ENCODE assay signal across 9 mouse cellular contexts in genomic region chr11:78097077-78097476, GRCm38 (mm10). TPM values are rescaled to one million over a fixed set of nuclear protein-coding genes. Genes with fewer than 3 reads are reported as not detected.
DNase-seq lines count a peak whose midpoint lies in the region; ATAC-seq lines count a peak whose summit lies in the region.
"Had no signal": no experiment of that assay in that cellular context is flagged by ENCODE, and none has a peak within 500 bp of the region (broad histone marks: within the 10 kb centered on the region; RNA-seq: fewer than 3 reads in every experiment).

No protein-coding gene starts in this region.

- H3K27ac ChIP-seq in kidney, embryonic 16.5 days (ENCODE audit: low read length) = no peak overlapping the region
- H3K27ac ChIP-seq in embryonic facial prominence, embryonic 14.5 days (replicated peaks; ENCODE audit: low read depth, low read length) = no peak overlapping the region
- H3K27ac ChIP-seq in hindbrain, embryonic 16.5 days (ENCODE audit: low read depth, low read length) = no peak overlapping the region
- no peak overlapping the region for H3K27ac ChIP-seq in neural tube, embryonic 12.5 days

- no peak for DNase-seq in kidney, postnatal 10 days
- no peak for DNase-seq in embryonic facial prominence, embryonic 14.5 days (ENCODE audit: low spot score)
- no peak for DNase-seq in thymus, postnatal 10 days (ENCODE audit: low spot score in 2 of 2)
- no peak for DNase-seq in spleen, postnatal 14 days (ENCODE audit: low spot score in 2 of 2)
- DNase-seq in adrenal gland, adult (ENCODE audit: inconsistent age in 2 of 2, low spot score in 1 of 2) = no peak
- DNase-seq: kidney, adult 11 months had no signal

- H3K4me3 ChIP-seq in kidney, embryonic 16.5 days (ENCODE audit: low read length) = 0 out of 2 replicates have a peak overlapping the region, but pooled peaks have one; percentile 7
- no peak overlapping the region for H3K4me3 ChIP-seq in embryonic facial prominence, embryonic 14.5 days (ENCODE audit: low read depth, low read length)
- H3K4me3 ChIP-seq in hindbrain, embryonic 16.5 days (ENCODE audit: low read length) = peak overlapping the region; percentile 21; the same call in 1 of the 2 replicates
- H3K4me3 ChIP-seq in neural tube, embryonic 12.5 days = no peak overlapping the region

- ATAC-seq in kidney, embryonic 16.5 days (ENCODE audit: low FRiP score, low TSS enrichment) = no peak
- no peak for ATAC-seq in embryonic facial prominence, embryonic 14.5 days (ENCODE audit: low read depth)
- ATAC-seq in hindbrain, embryonic 16.5 days = no peak
- ATAC-seq in neural tube, embryonic 12.5 days (ENCODE audit: low FRiP score, low read depth) = no peak

- peak overlapping the region; percentile 17; the same call in 1 of the 2 replicates for H3K9ac ChIP-seq in kidney, embryonic 16.5 days (replicated peaks; ENCODE audit: low read length)
- peak overlapping the region; percentile 7; the same call in 1 of the 2 replicates for H3K9ac ChIP-seq in embryonic facial prominence, embryonic 14.5 days (ENCODE audit: low read depth, low read length)
- peak overlapping the region; percentile 24 for H3K9ac ChIP-seq in hindbrain, embryonic 16.5 days (ENCODE audit: low read depth, low read length)
- 0 out of 2 replicates have a peak overlapping the region, but pooled peaks have one; percentile 33 for H3K9ac ChIP-seq in neural tube, embryonic 12.5 days

- 0 out of 2 replicates have a peak overlapping the region, but pooled peaks have one; percentile 2 for H3K4me2 ChIP-seq in kidney, embryonic 16.5 days (replicated peaks; ENCODE audit: low read depth, low read length)
- H3K4me2 ChIP-seq in embryonic facial prominence, embryonic 14.5 days (ENCODE audit: low read depth, low read length) = peak overlapping the region; percentile 31
- peak overlapping the region; percentile 61 for H3K4me2 ChIP-seq in hindbrain, embryonic 16.5 days (ENCODE audit: low read length)
- H3K4me2 ChIP-seq in neural tube, embryonic 12.5 days (replicated peaks) = peak overlapping the region; percentile 81

- H3K4me1 ChIP-seq in kidney, embryonic 16.5 days (ENCODE audit: insufficient read depth, low read length) = peaks cover 25% of the 10 kb centered on the region
- peaks cover 7% of the 10 kb centered on the region; the same call in 1 of the 2 replicates for H3K4me1 ChIP-seq in embryonic facial prominence, embryonic 14.5 days (ENCODE audit: control insufficient read depth, insufficient read depth, low read length)
- H3K4me1 ChIP-seq in hindbrain, embryonic 16.5 days (ENCODE audit: control insufficient read depth, insufficient read depth, low read depth, low read length) = peaks cover 16% of the 10 kb centered on the region
- H3K4me1 ChIP-seq in neural tube, embryonic 12.5 days = peaks cover 23% of the 10 kb centered on the region

- H3K36me3 ChIP-seq in kidney, embryonic 16.5 days (ENCODE audit: insufficient read depth, low read length) = no peaks in the 10 kb centered on the region
- H3K36me3 ChIP-seq in embryonic facial prominence, embryonic 14.5 days (ENCODE audit: control insufficient read depth, insufficient read depth, low read length) = no peaks in the 10 kb centered on the region
- H3K36me3 ChIP-seq in hindbrain, embryonic 16.5 days (ENCODE audit: control insufficient read depth, insufficient read depth, low read length) = no peaks in the 10 kb centered on the region
- peaks cover 3% of the 10 kb centered on the region for H3K36me3 ChIP-seq in neural tube, embryonic 12.5 days

- no peaks in the 10 kb centered on the region for H3K27me3 ChIP-seq in kidney, embryonic 16.5 days (ENCODE audit: insufficient read depth, low read length)
- no peaks in the 10 kb centered on the region for H3K27me3 ChIP-seq in embryonic facial prominence, embryonic 14.5 days (replicated peaks; ENCODE audit: control insufficient read depth, insufficient read depth, low read length)
- no peaks in the 10 kb centered on the region for H3K27me3 ChIP-seq in hindbrain, embryonic 16.5 days (replicated peaks; ENCODE audit: control insufficient read depth, insufficient read depth, low read length)
- H3K27me3 ChIP-seq in neural tube, embryonic 12.5 days (replicated peaks) = no peaks in the 10 kb centered on the region

- H3K9me3 ChIP-seq in kidney, embryonic 16.5 days (ENCODE audit: low read length) = no peaks in the 10 kb centered on the region
- H3K9me3 ChIP-seq in embryonic facial prominence, embryonic 14.5 days (ENCODE audit: control insufficient read depth, low read length) = no peaks in the 10 kb centered on the region
- H3K9me3 ChIP-seq in hindbrain, embryonic 16.5 days (ENCODE audit: control insufficient read depth, low read length) = no peaks in the 10 kb centered on the region
- no peaks in the 10 kb centered on the region for H3K9me3 ChIP-seq in neural tube, embryonic 12.5 days

- WGBS in kidney, embryonic 16.5 days = 68% methylated on average over 3 of the region's 3 CpGs
- WGBS in embryonic facial prominence, embryonic 14.5 days = 38% methylated on average over 3 of the region's 3 CpGs
- 41% methylated on average over 3 of the region's 3 CpGs for WGBS in hindbrain, embryonic 16.5 days
- 57% methylated on average over 3 of the region's 3 CpGs for WGBS in neural tube, embryonic 12.5 days

RNA-seq across cellular contexts. Expression of gene Fam222b, which starts 2.6 kb away (rescaled TPM):
- polyA plus RNA-seq in kidney, embryonic 16.5 days (2015; fragmentation: Nextera tagmentation; extraction: Ambion mirVana) = 14.8 and 19.3 TPM in 2 replicates
- 15.9 and 16.3 TPM in 2 replicates for polyA plus RNA-seq in embryonic facial prominence, embryonic 14.5 days (2014; fragmentation: Nextera tagmentation; extraction: Ambion mirVana)
- polyA plus RNA-seq in hindbrain, embryonic 16.5 days (2015; fragmentation: Nextera tagmentation; extraction: Ambion mirVana) = 21.8 and 33.4 TPM in 2 replicates
- 25.3 and 27.9 TPM in 2 replicates for polyA plus RNA-seq in neural tube, embryonic 12.5 days (2016; fragmentation: Nextera tagmentation; extraction: Ambion mirVana)

RNA-seq across cellular contexts. Expression of gene Eral1, which starts 16.9 kb away (rescaled TPM):
- polyA plus RNA-seq in kidney, embryonic 16.5 days (2015; fragmentation: Nextera tagmentation; extraction: Ambion mirVana) = 41.0 and 41.6 TPM in 2 replicates
- 30.9 and 32.4 TPM in 2 replicates for polyA plus RNA-seq in embryonic facial prominence, embryonic 14.5 days (2014; fragmentation: Nextera tagmentation; extraction: Ambion mirVana)
- polyA plus RNA-seq in hindbrain, embryonic 16.5 days (2015; fragmentation: Nextera tagmentation; extraction: Ambion mirVana) = 34.6 and 35.2 TPM in 2 replicates
- 29.7 and 32.4 TPM in 2 replicates for polyA plus RNA-seq in neural tube, embryonic 12.5 days (2016; fragmentation: Nextera tagmentation; extraction: Ambion mirVana)

RNA-seq across cellular contexts. Expression of gene Flot2, which starts 59.3 kb away (rescaled TPM):
- 57.4 and 61.1 TPM in 2 replicates for polyA plus RNA-seq in kidney, embryonic 16.5 days (2015; fragmentation: Nextera tagmentation; extraction: Ambion mirVana)
- 59.9 and 61.0 TPM in 2 replicates for polyA plus RNA-seq in embryonic facial prominence, embryonic 14.5 days (2014; fragmentation: Nextera tagmentation; extraction: Ambion mirVana)
- polyA plus RNA-seq in hindbrain, embryonic 16.5 days (2015; fragmentation: Nextera tagmentation; extraction: Ambion mirVana) = 124 and 126 TPM in 2 replicates
- 74.8 and 81.0 TPM in 2 replicates for polyA plus RNA-seq in neural tube, embryonic 12.5 days (2016; fragmentation: Nextera tagmentation; extraction: Ambion mirVana)

Comparison
In these comparisons a context has a peak if more than half of its experiments do, and no peak if none do; other contexts are left out.
1. H3K4me2 ChIP-seq: peak in every context shown above with its lines; median percentile 81 in neural tube, embryonic 12.5 days; 61 in hindbrain, embryonic 16.5 days; 31 in embryonic facial prominence, embryonic 14.5 days; 2 in kidney, embryonic 16.5 days.
2. H3K4me3 ChIP-seq: peak in kidney, embryonic 16.5 days (single experiment) and hindbrain, embryonic 16.5 days (single experiment); none in embryonic facial prominence, embryonic 14.5 days (single experiment) and neural tube, embryonic 12.5 days (single experiment).
3. Peak in every context shown above with its lines, with median percentiles within 50 percentile points of each other: H3K9ac ChIP-seq.